8 mouse cellular contexts compared by ENCODE assay signal in genomic region chr19:10018527-10018818, GRCm38 (mm10). TPM values are rescaled to one million over a fixed set of nuclear protein-coding genes. Genes with fewer than 3 reads are reported as not detected.
DNase-seq lines count a peak whose midpoint lies in the region; ATAC-seq and TF ChIP-seq lines count a peak whose summit lies in the region.

No protein-coding gene starts in this region.

- H3K9ac ChIP-seq in heart, embryonic 13.5 days = peak overlapping the region; percentile 91
- H3K9ac ChIP-seq in forebrain, embryonic 16.5 days (replicated peaks; ENCODE audit: low read depth, low read length) = peak overlapping the region; percentile 75
- H3K9ac ChIP-seq in liver, postnatal 0 days (replicated peaks) = peak overlapping the region; percentile 67

- H3K27me3 ChIP-seq in heart, embryonic 13.5 days (replicated peaks) = no peaks in the 10 kb centered on the region
- H3K27me3 ChIP-seq in E14TG2a.4 (ENCODE audit: insufficient read depth, low read length) = peaks cover 48% of the 10 kb centered on the region
- no peaks in the 10 kb centered on the region for H3K27me3 ChIP-seq in forebrain, embryonic 16.5 days (replicated peaks; ENCODE audit: control insufficient read depth, insufficient read depth, low read length)
- H3K27me3 ChIP-seq in liver, postnatal 0 days (ENCODE audit: insufficient read depth, low read length) = no peaks in the 10 kb centered on the region

- no peaks in the 10 kb centered on the region for H3K9me3 ChIP-seq in heart, embryonic 13.5 days
- H3K9me3 ChIP-seq in E14TG2a.4 (ENCODE audit: low read length) = no peaks in the 10 kb centered on the region
- H3K9me3 ChIP-seq in forebrain, embryonic 16.5 days (ENCODE audit: control insufficient read depth, low read length) = no peaks in the 10 kb centered on the region
- H3K9me3 ChIP-seq in liver, postnatal 0 days (ENCODE audit: low read length) = no peaks in the 10 kb centered on the region

- intact Hi-C loops in heart, postnatal 25 days (cut with DNase I) = no loop called here
- intact Hi-C loops in gastrocnemius, postnatal 14 days (cut with DNase I; ENCODE audit: low total_unique reads) = no loop called here

- no peak for TF ChIP-seq CTCF in E14TG2a.4 (conservative IDR thresholded peaks at IDR 0.05; ENCODE audit: low read length)
- TF ChIP-seq CTCF in liver, postnatal 0 days (IDR thresholded peaks at IDR 0.05; ENCODE audit: low read depth) = no peak

- H3K36me3 ChIP-seq in heart, embryonic 13.5 days = no peaks in the 10 kb centered on the region
- no peaks in the 10 kb centered on the region for H3K36me3 ChIP-seq in E14TG2a.4 (ENCODE audit: insufficient read depth, low read length)
- H3K36me3 ChIP-seq in forebrain, embryonic 16.5 days (ENCODE audit: control insufficient read depth, insufficient read depth) = no peaks in the 10 kb centered on the region
- peaks cover 14% of the 10 kb centered on the region for H3K36me3 ChIP-seq in liver, postnatal 0 days (replicated peaks; ENCODE audit: insufficient read depth, low read length)

- 1% methylated on average over 3 of the region's 3 CpGs for WGBS in heart, embryonic 13.5 days
- 7% methylated on average over 3 of the region's 3 CpGs for WGBS in forebrain, embryonic 16.5 days
- 2% methylated on average over 3 of the region's 3 CpGs for WGBS in liver, postnatal 0 days (ENCODE audit: insufficient replicate concordance)

- 0 out of 2 replicates have a peak, but pooled peaks have one; percentile 9 for ATAC-seq in heart, embryonic 13.5 days (ENCODE audit: extremely low read depth, insufficient number of reproducible peaks, low FRiP score, low TSS enrichment)
- peak; percentile 49; the same call in 1 of the 2 replicates for ATAC-seq in forebrain, embryonic 16.5 days
- ATAC-seq in liver, postnatal 0 days = no peak

- TF ChIP-seq EP300 in liver, postnatal 0 days (IDR thresholded peaks at IDR 0.05; ENCODE audit: low read depth) = no peak

- DNase-seq in heart, postnatal 25 days (ENCODE audit: low spot score) = no peak
- no peak for DNase-seq in liver, postnatal 0 days
- no peak for DNase-seq in adrenal gland, adult 18-20 months (ENCODE audit: low spot score in 2 of 2)
- DNase-seq in cerebellum, adult 11 months = no peak
- no peak for DNase-seq in gastrocnemius, postnatal 14 days

- H3K4me1 ChIP-seq in heart, embryonic 13.5 days = peaks cover 86% of the 10 kb centered on the region
- peaks cover 74% of the 10 kb centered on the region for H3K4me1 ChIP-seq in E14TG2a.4 (replicated peaks; ENCODE audit: low read depth, low read length)
- peaks cover 14% of the 10 kb centered on the region for H3K4me1 ChIP-seq in forebrain, embryonic 16.5 days (replicated peaks; ENCODE audit: control insufficient read depth, insufficient read depth, low read length)
- H3K4me1 ChIP-seq in liver, postnatal 0 days (ENCODE audit: insufficient read depth) = peaks cover 55% of the 10 kb centered on the region

- H3K27ac ChIP-seq in heart, embryonic 13.5 days (replicated peaks) = peak overlapping the region; percentile 96
- H3K27ac ChIP-seq in forebrain, embryonic 16.5 days (ENCODE audit: low read length) = no peak overlapping the region
- 0 out of 2 replicates have a peak overlapping the region, but pooled peaks have one; percentile 36 for H3K27ac ChIP-seq in liver, postnatal 0 days (ENCODE audit: low read depth)

- H3K4me3 ChIP-seq in heart, embryonic 13.5 days = peak overlapping the region; percentile 72
- H3K4me3 ChIP-seq in E14TG2a.4 (replicated peaks; ENCODE audit: low read length) = peak overlapping the region; percentile 84
- peak overlapping the region; percentile 62 for H3K4me3 ChIP-seq in forebrain, embryonic 16.5 days (replicated peaks; ENCODE audit: low read length)
- H3K4me3 ChIP-seq in liver, postnatal 0 days (ENCODE audit: low read depth, low read length) = peak overlapping the region; percentile 66

- peak overlapping the region; percentile 90 for H3K4me2 ChIP-seq in heart, embryonic 13.5 days
- peak overlapping the region; percentile 93 for H3K4me2 ChIP-seq in forebrain, embryonic 16.5 days (ENCODE audit: low read length)
- H3K4me2 ChIP-seq in liver, postnatal 0 days (ENCODE audit: low read depth, low read length) = peak overlapping the region; percentile 94

RNA-seq across cellular contexts. Expression of gene Rab3il1, which starts 17.0 kb away (rescaled TPM):
- polyA plus RNA-seq in heart, embryonic 13.5 days (2015; fragmentation: Nextera tagmentation; extraction: Ambion mirVana) = 32.5 and 36.7 TPM in 2 replicates
- 1 to 10 TPM; 8.9 to 9.3 TPM for total RNA-seq in heart, postnatal 25 days (2021)
- 18.0 and 18.4 TPM in 2 replicates for polyA plus RNA-seq in forebrain, embryonic 16.5 days (2015; fragmentation: Nextera tagmentation; extraction: Ambion mirVana)
- polyA plus RNA-seq in liver, postnatal 0 days (2015; fragmentation: Nextera tagmentation; extraction: Ambion mirVana) = 74.9 and 80.9 TPM in 2 replicates
- 1 to 10 TPM; 3.6 to 5.9 TPM for total RNA-seq in adrenal gland, adult 18-20 months (2021)
- total RNA-seq in gastrocnemius, postnatal 14 days (2021) = 10 to 100 TPM in 1 of 2 experiments, 1 to 10 TPM in 1; 7.4 to 11.6 TPM

RNA-seq across cellular contexts. Expression of gene Best1, which starts 17.0 kb away (rescaled TPM):
- 0.23 and 0.27 TPM in 2 replicates for polyA plus RNA-seq in heart, embryonic 13.5 days (2015; fragmentation: Nextera tagmentation; extraction: Ambion mirVana)
- total RNA-seq in heart, postnatal 25 days (2021) = under 1 TPM in 1 of 2 experiments, not detected in 1; 0.10 TPM
- 1.2 and 1.5 TPM in 2 replicates for polyA plus RNA-seq in forebrain, embryonic 16.5 days (2015; fragmentation: Nextera tagmentation; extraction: Ambion mirVana)
- 0.08 and 0.13 TPM in 2 replicates for polyA plus RNA-seq in liver, postnatal 0 days (2015; fragmentation: Nextera tagmentation; extraction: Ambion mirVana)
- under 1 TPM; 0.22 to 0.30 TPM for total RNA-seq in adrenal gland, adult 18-20 months (2021)
- total RNA-seq in gastrocnemius, postnatal 14 days (2021) = under 1 TPM; 0.29 to 0.41 TPM

RNA-seq across cellular contexts. Expression of gene Fads3, which starts 22.9 kb away (rescaled TPM):
- polyA plus RNA-seq in heart, embryonic 13.5 days (2015; fragmentation: Nextera tagmentation; extraction: Ambion mirVana) = 39.4 and 41.9 TPM in 2 replicates
- total RNA-seq in heart, postnatal 25 days (2021) = 10 to 100 TPM; 35.9 to 36.0 TPM
- polyA plus RNA-seq in forebrain, embryonic 16.5 days (2015; fragmentation: Nextera tagmentation; extraction: Ambion mirVana) = 14.1 and 20.9 TPM in 2 replicates
- 1.7 and 2.0 TPM in 2 replicates for polyA plus RNA-seq in liver, postnatal 0 days (2015; fragmentation: Nextera tagmentation; extraction: Ambion mirVana)
- total RNA-seq in adrenal gland, adult 18-20 months (2021) = 10 to 100 TPM; 10.3 to 54.2 TPM
- 1 to 10 TPM; 5.4 to 6.0 TPM for total RNA-seq in gastrocnemius, postnatal 14 days (2021)

RNA-seq across cellular contexts. Expression of gene Fth1, which starts 38.1 kb away (rescaled TPM):
- 2,189 and 2,554 TPM in 2 replicates for polyA plus RNA-seq in heart, embryonic 13.5 days (2015; fragmentation: Nextera tagmentation; extraction: Ambion mirVana)
- 1,000 to 10,000 TPM; 2,502 to 2,556 TPM for total RNA-seq in heart, postnatal 25 days (2021)
- polyA plus RNA-seq in forebrain, embryonic 16.5 days (2015; fragmentation: Nextera tagmentation; extraction: Ambion mirVana) = 1,497 and 1,681 TPM in 2 replicates
- polyA plus RNA-seq in liver, postnatal 0 days (2015; fragmentation: Nextera tagmentation; extraction: Ambion mirVana) = 4,793 and 5,083 TPM in 2 replicates
- 1,000 to 10,000 TPM; 3,118 to 4,182 TPM for total RNA-seq in adrenal gland, adult 18-20 months (2021)
- total RNA-seq in gastrocnemius, postnatal 14 days (2021) = 1,000 to 10,000 TPM; 2,162 to 2,185 TPM
